Mouse (Mus musculus): ENCODE results near the gene Ccdc107. TPM values are rescaled to one million over a fixed set of nuclear protein-coding genes. Genes with fewer than 3 reads are reported as not detected.

Gene Ccdc107
- polyA plus RNA-seq, 1 experiment from 2014 or later = 107 TPM

DNA sequence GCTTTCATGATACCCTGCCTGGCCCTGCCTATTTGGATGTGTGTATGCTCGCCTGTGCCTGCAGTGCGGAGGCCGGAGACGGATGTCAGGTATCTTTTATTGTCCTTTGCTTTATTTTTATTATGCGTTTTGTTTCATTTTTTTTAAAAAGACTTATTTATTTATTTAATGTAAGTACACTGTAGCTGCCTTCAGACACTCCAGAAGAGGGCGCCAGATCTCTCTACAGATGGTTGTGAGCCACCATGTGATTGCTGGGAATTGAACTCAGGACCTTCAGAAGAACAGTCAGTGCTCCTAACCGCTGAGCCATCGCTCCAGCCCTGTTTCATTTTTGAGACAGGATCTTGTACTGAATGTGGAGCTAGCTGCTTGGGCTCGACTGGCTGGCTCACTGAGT lies 35.8 kb downstream of the Ccdc107 start:
- peaks cover 28% of the 10 kb centered on the region for H3K36me3 ChIP-seq (ENCODE audit: insufficient read depth, low read length)
- ATAC-seq (replicated peaks; ENCODE audit: low FRiP score, low read depth) (no peak), DNase-seq (ENCODE audit: low spot score) (no peak)
- no peak overlapping the region for H3K4me2 ChIP-seq (ENCODE audit: low read length)
- TF ChIP-seq CTCF (IDR thresholded peaks at IDR 0.05; ENCODE audit: low read depth) = peak; percentile 51
- H3K4me3 ChIP-seq (replicated peaks; ENCODE audit: low read depth, low read length) = no peak overlapping the region
- no peak overlapping the region for H3K9ac ChIP-seq (ENCODE audit: low read depth, low read length)
- H3K9me3 ChIP-seq (replicated peaks; ENCODE audit: low read length) = no peaks in the 10 kb centered on the region
- 85% methylated on average over 9 of the region's 9 CpGs for WGBS
- H3K27me3 ChIP-seq (ENCODE audit: insufficient read depth, low read length) = no peaks in the 10 kb centered on the region
- no peak overlapping the region for H3K27ac ChIP-seq
- peaks cover 9% of the 10 kb centered on the region; the same call in 1 of the 2 replicates for H3K4me1 ChIP-seq (replicated peaks; ENCODE audit: insufficient read depth, low read length)

DNA sequence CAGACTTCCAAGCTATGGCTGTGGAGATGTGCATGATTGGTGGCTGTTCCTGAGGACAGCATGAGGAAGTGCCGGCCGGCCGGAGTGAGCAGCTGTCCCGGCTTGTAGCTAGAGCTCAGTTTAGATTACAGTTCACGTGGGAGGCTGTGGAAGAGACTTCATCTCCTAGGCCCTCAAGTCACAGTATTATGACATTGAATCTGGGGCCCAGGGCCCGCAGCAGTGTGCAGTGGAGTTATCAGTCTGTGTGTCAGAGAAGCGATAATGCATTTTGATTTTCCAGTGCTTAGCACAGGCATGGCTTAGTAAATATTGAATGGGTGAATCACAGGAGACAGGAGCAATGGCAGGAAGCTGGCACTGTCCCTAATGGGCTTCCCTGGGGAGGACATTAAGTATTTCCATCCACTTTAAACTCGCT lies 37.4 kb downstream of the Ccdc107 start:
- peak; percentile 42 for DNase-seq (ENCODE audit: low spot score)
- no peak overlapping the region for H3K9ac ChIP-seq (ENCODE audit: low read depth, low read length)
- no peak overlapping the region for H3K4me2 ChIP-seq (ENCODE audit: low read length)
- no peak overlapping the region for H3K27ac ChIP-seq
- H3K4me1 ChIP-seq (replicated peaks; ENCODE audit: insufficient read depth, low read length) = no peaks in the 10 kb centered on the region
- H3K9me3 ChIP-seq (replicated peaks; ENCODE audit: low read length) = no peaks in the 10 kb centered on the region
- H3K4me3 ChIP-seq (replicated peaks; ENCODE audit: low read depth, low read length) = no peak overlapping the region
- no peak for TF ChIP-seq CTCF (IDR thresholded peaks at IDR 0.05; ENCODE audit: low read depth)
- 30% methylated on average over 8 of the region's 8 CpGs for WGBS
- no peak for ATAC-seq (replicated peaks; ENCODE audit: low FRiP score, low read depth)
- no peaks in the 10 kb centered on the region for H3K27me3 ChIP-seq (ENCODE audit: insufficient read depth, low read length)
- peaks cover 42% of the 10 kb centered on the region for H3K36me3 ChIP-seq (ENCODE audit: insufficient read depth, low read length)

GRCm38 (mm10) chr4:43530581-43530980 lies 37.9 kb downstream of the Ccdc107 start:
- DNase-seq (ENCODE audit: low spot score) = peak; percentile 95
- Histone ChIP-seq H3K4me1 (replicated peaks; ENCODE audit: insufficient read depth, low read length) (no peaks in the 10 kb centered on the region), H3K36me3 (ENCODE audit: insufficient read depth, low read length) (peaks cover 47% of the 10 kb centered on the region), H3K9me3 (replicated peaks; ENCODE audit: low read length) (no peaks in the 10 kb centered on the region), H3K9ac (ENCODE audit: low read depth, low read length) (no peak overlapping the region), H3K27me3 (ENCODE audit: insufficient read depth, low read length) (no peaks in the 10 kb centered on the region), H3K4me2 (ENCODE audit: low read length) (no peak overlapping the region), H3K4me3 (replicated peaks; ENCODE audit: low read depth, low read length) (no peak overlapping the region), H3K27ac (no peak overlapping the region)
- WGBS = 17% methylated on average over 7 of the region's 7 CpGs
- peak; percentile 89 for TF ChIP-seq CTCF (IDR thresholded peaks at IDR 0.05; ENCODE audit: low read depth)
- ATAC-seq (replicated peaks; ENCODE audit: low FRiP score, low read depth) = no peak

DNA sequence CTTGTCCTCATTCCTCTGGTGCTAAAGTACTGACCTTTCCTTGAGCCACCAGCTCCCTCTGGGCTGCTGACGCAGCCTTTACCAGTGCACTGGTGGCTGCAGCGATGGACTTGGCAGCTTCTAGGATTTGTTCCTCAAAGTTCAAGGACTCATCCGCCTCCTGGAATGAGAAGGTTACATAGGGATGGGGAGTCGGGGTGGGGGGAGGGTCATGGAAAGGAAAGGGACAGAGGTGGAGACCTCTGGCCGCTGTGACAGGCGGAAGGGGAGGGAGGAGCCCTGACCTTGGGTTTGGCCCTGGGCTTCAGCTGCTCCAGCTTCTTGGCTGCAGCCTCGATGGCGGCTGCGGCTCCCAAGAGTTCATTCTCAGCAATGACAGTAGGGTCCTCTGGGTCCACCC lies 40.6 kb downstream of the Ccdc107 start:
- no peak overlapping the region for H3K27ac ChIP-seq
- H3K4me1 ChIP-seq (replicated peaks; ENCODE audit: insufficient read depth, low read length) = no peaks in the 10 kb centered on the region
- peaks cover 73% of the 10 kb centered on the region for H3K36me3 ChIP-seq (ENCODE audit: insufficient read depth, low read length)
- 65% methylated on average over 9 of the region's 9 CpGs for WGBS
- no peak overlapping the region for H3K4me2 ChIP-seq (ENCODE audit: low read length)
- H3K27me3 ChIP-seq (ENCODE audit: insufficient read depth, low read length) = no peaks in the 10 kb centered on the region
- H3K4me3 ChIP-seq (replicated peaks; ENCODE audit: low read depth, low read length) = no peak overlapping the region
- ATAC-seq (replicated peaks; ENCODE audit: low FRiP score, low read depth) (no peak), DNase-seq (ENCODE audit: low spot score) (no peak)
- H3K9me3 ChIP-seq (replicated peaks; ENCODE audit: low read length) = no peaks in the 10 kb centered on the region
- TF ChIP-seq CTCF (IDR thresholded peaks at IDR 0.05; ENCODE audit: low read depth) = no peak
- H3K9ac ChIP-seq (ENCODE audit: low read depth, low read length) = no peak overlapping the region

GRCm38 (mm10) chr4:43535628-43536027 lies 42.9 kb downstream of the Ccdc107 start:
- Histone ChIP-seq H3K4me1 (replicated peaks; ENCODE audit: insufficient read depth, low read length) (no peaks in the 10 kb centered on the region), H3K36me3 (ENCODE audit: insufficient read depth, low read length) (peaks cover 96% of the 10 kb centered on the region), H3K27ac (no peak overlapping the region), H3K9me3 (replicated peaks; ENCODE audit: low read length) (no peaks in the 10 kb centered on the region), H3K9ac (ENCODE audit: low read depth, low read length) (no peak overlapping the region), H3K27me3 (ENCODE audit: insufficient read depth, low read length) (no peaks in the 10 kb centered on the region), H3K4me3 (replicated peaks; ENCODE audit: low read depth, low read length) (no peak overlapping the region), H3K4me2 (ENCODE audit: low read length) (no peak overlapping the region)
- 92% methylated on average over 8 of the region's 8 CpGs for WGBS
- ATAC-seq (replicated peaks; ENCODE audit: low FRiP score, low read depth) = no peak
- DNase-seq (ENCODE audit: low spot score) = no peak
- no peak for TF ChIP-seq CTCF (IDR thresholded peaks at IDR 0.05; ENCODE audit: low read depth)

- ATAC-seq (replicated peaks; ENCODE audit: low FRiP score, low read depth) (no peak), DNase-seq (ENCODE audit: low spot score) (no peak)
- 90% methylated on average over 9 of the region's 9 CpGs for WGBS
- peaks cover 94% of the 10 kb centered on the region for H3K36me3 ChIP-seq (ENCODE audit: insufficient read depth, low read length)
- H3K9ac ChIP-seq (ENCODE audit: low read depth, low read length) = no peak overlapping the region
- no peak overlapping the region for H3K4me3 ChIP-seq (replicated peaks; ENCODE audit: low read depth, low read length)
- H3K9me3 ChIP-seq (replicated peaks; ENCODE audit: low read length) = no peaks in the 10 kb centered on the region
- no peak overlapping the region for H3K4me2 ChIP-seq (ENCODE audit: low read length)
- no peak overlapping the region for H3K27ac ChIP-seq
- H3K27me3 ChIP-seq (ENCODE audit: insufficient read depth, low read length) = no peaks in the 10 kb centered on the region
- TF ChIP-seq CTCF (IDR thresholded peaks at IDR 0.05; ENCODE audit: low read depth) = no peak
- no peaks in the 10 kb centered on the region for H3K4me1 ChIP-seq (replicated peaks; ENCODE audit: insufficient read depth, low read length)
Observed at GRCm38 (mm10) chr4:43536031-43536430, 43.3 kb downstream of the Ccdc107 start.

- ATAC-seq (replicated peaks; ENCODE audit: low FRiP score, low read depth) (no peak), DNase-seq (ENCODE audit: low spot score) (peak; percentile 56)
- 46% methylated on average over 3 of the region's 3 CpGs for WGBS
- Histone ChIP-seq H3K27ac (no peak overlapping the region), H3K4me2 (ENCODE audit: low read length) (no peak overlapping the region), H3K36me3 (ENCODE audit: insufficient read depth, low read length) (peaks cover 96% of the 10 kb centered on the region), H3K9ac (ENCODE audit: low read depth, low read length) (no peak overlapping the region), H3K4me3 (replicated peaks; ENCODE audit: low read depth, low read length) (no peak overlapping the region), H3K4me1 (replicated peaks; ENCODE audit: insufficient read depth, low read length) (no peaks in the 10 kb centered on the region), H3K9me3 (replicated peaks; ENCODE audit: low read length) (no peaks in the 10 kb centered on the region), H3K27me3 (ENCODE audit: insufficient read depth, low read length) (no peaks in the 10 kb centered on the region)
- TF ChIP-seq CTCF (IDR thresholded peaks at IDR 0.05; ENCODE audit: low read depth) = no peak
Observed at GRCm38 (mm10) chr4:43542044-43542443, 49.3 kb downstream of the Ccdc107 start.

Other genes starting within 250 kb of the Ccdc107 start
- gene Atp8b5, start 225.7 kb upstream of the Ccdc107 start, polyA plus RNA-seq (2015; fragmentation: Nextera tagmentation; extraction: Ambion mirVana) = 0.37 and 0.51 TPM in 2 replicates
- gene Rusc2, start 110.9 kb upstream of the Ccdc107 start, polyA plus RNA-seq (2015; fragmentation: Nextera tagmentation; extraction: Ambion mirVana) = 9.6 and 9.7 TPM in 2 replicates
- 0.33 and 0.59 TPM in 2 replicates for gene Fam166b, start 63.8 kb upstream of the Ccdc107 start, polyA plus RNA-seq (2015; fragmentation: Nextera tagmentation; extraction: Ambion mirVana)
- gene Tesk1, start 51.0 kb upstream of the Ccdc107 start, polyA plus RNA-seq (2015; fragmentation: Nextera tagmentation; extraction: Ambion mirVana) = 7.8 and 9.1 TPM in 2 replicates
- gene Cd72, start 38.3 kb upstream of the Ccdc107 start, polyA plus RNA-seq (2015; fragmentation: Nextera tagmentation; extraction: Ambion mirVana) = 2.9 and 5.0 TPM in 2 replicates
- not detected in 2 replicates for gene Sit1, start 9.2 kb upstream of the Ccdc107 start, polyA plus RNA-seq (2015; fragmentation: Nextera tagmentation; extraction: Ambion mirVana)
- gene Arhgef39, start 6.8 kb downstream of the Ccdc107 start, polyA plus RNA-seq (2015; fragmentation: Nextera tagmentation; extraction: Ambion mirVana) = 15.2 and 15.4 TPM in 2 replicates
- gene Car9, start 14.1 kb downstream of the Ccdc107 start, polyA plus RNA-seq (2015; fragmentation: Nextera tagmentation; extraction: Ambion mirVana) = 0.48 and 1.3 TPM in 2 replicates
- 164 and 176 TPM in 2 replicates for gene Tpm2, start 30.9 kb downstream of the Ccdc107 start, polyA plus RNA-seq (2015; fragmentation: Nextera tagmentation; extraction: Ambion mirVana)
- 74.1 and 76.5 TPM in 2 replicates for gene Creb3, start 69.4 kb downstream of the Ccdc107 start, polyA plus RNA-seq (2015; fragmentation: Nextera tagmentation; extraction: Ambion mirVana)
- 64.9 and 65.8 TPM in 2 replicates for gene Tln1, start 69.8 kb downstream of the Ccdc107 start, polyA plus RNA-seq (2015; fragmentation: Nextera tagmentation; extraction: Ambion mirVana)
- gene Rgp1, start 85.8 kb downstream of the Ccdc107 start, polyA plus RNA-seq (2015; fragmentation: Nextera tagmentation; extraction: Ambion mirVana) = 15.9 and 17.8 TPM in 2 replicates
- 14.2 and 15.9 TPM in 2 replicates for gene Gba2, start 86.0 kb downstream of the Ccdc107 start, polyA plus RNA-seq (2015; fragmentation: Nextera tagmentation; extraction: Ambion mirVana)
- gene Msmp, start 91.6 kb downstream of the Ccdc107 start, polyA plus RNA-seq (2015; fragmentation: Nextera tagmentation; extraction: Ambion mirVana) = 2.0 and 2.5 TPM in 2 replicates
- 7.2 and 8.6 TPM in 2 replicates for gene Npr2, start 139.0 kb downstream of the Ccdc107 start, polyA plus RNA-seq (2015; fragmentation: Nextera tagmentation; extraction: Ambion mirVana)
- 0.79 and 0.96 TPM in 2 replicates for gene Spag8, start 160.7 kb downstream of the Ccdc107 start, polyA plus RNA-seq (2015; fragmentation: Nextera tagmentation; extraction: Ambion mirVana)
- 236 and 263 TPM in 2 replicates for gene Hint2, start 163.6 kb downstream of the Ccdc107 start, polyA plus RNA-seq (2015; fragmentation: Nextera tagmentation; extraction: Ambion mirVana)
- 2.0 and 2.2 TPM in 2 replicates for gene Tmem8b, start 176.1 kb downstream of the Ccdc107 start, polyA plus RNA-seq (2015; fragmentation: Nextera tagmentation; extraction: Ambion mirVana)
- 2.9 and 3.8 TPM in 2 replicates for gene Fam221b, start 176.2 kb downstream of the Ccdc107 start, polyA plus RNA-seq (2015; fragmentation: Nextera tagmentation; extraction: Ambion mirVana)
- gene Olfr70, start 207.9 kb downstream of the Ccdc107 start, polyA plus RNA-seq (2015; fragmentation: Nextera tagmentation; extraction: Ambion mirVana) = not detected in 2 replicates
- not detected in 2 replicates for gene Olfr71, start 217.4 kb downstream of the Ccdc107 start, polyA plus RNA-seq (2015; fragmentation: Nextera tagmentation; extraction: Ambion mirVana)
- 2.7 and 3.2 TPM in 2 replicates for gene Hrct1, start 234.3 kb downstream of the Ccdc107 start, polyA plus RNA-seq (2015; fragmentation: Nextera tagmentation; extraction: Ambion mirVana)
- gene Spaar, start 237.1 kb downstream of the Ccdc107 start, polyA plus RNA-seq (2015; fragmentation: Nextera tagmentation; extraction: Ambion mirVana) = 0.40 and 0.43 TPM in 2 replicates